Mouse (Mus musculus): ENCODE measurements around the gene Gm11549. TPM values are rescaled to one million over a fixed set of nuclear protein-coding genes. Genes with fewer than 3 reads are reported as not detected.
A peak's percentile ranks its signal among the peaks of the same experiment; 100 is the strongest.

The Gm11549 gene
- polyA plus RNA-seq (2012; rRNA removed) = 0.04 TPM in 1 of 2 replicates, not detected in the other

DNA sequence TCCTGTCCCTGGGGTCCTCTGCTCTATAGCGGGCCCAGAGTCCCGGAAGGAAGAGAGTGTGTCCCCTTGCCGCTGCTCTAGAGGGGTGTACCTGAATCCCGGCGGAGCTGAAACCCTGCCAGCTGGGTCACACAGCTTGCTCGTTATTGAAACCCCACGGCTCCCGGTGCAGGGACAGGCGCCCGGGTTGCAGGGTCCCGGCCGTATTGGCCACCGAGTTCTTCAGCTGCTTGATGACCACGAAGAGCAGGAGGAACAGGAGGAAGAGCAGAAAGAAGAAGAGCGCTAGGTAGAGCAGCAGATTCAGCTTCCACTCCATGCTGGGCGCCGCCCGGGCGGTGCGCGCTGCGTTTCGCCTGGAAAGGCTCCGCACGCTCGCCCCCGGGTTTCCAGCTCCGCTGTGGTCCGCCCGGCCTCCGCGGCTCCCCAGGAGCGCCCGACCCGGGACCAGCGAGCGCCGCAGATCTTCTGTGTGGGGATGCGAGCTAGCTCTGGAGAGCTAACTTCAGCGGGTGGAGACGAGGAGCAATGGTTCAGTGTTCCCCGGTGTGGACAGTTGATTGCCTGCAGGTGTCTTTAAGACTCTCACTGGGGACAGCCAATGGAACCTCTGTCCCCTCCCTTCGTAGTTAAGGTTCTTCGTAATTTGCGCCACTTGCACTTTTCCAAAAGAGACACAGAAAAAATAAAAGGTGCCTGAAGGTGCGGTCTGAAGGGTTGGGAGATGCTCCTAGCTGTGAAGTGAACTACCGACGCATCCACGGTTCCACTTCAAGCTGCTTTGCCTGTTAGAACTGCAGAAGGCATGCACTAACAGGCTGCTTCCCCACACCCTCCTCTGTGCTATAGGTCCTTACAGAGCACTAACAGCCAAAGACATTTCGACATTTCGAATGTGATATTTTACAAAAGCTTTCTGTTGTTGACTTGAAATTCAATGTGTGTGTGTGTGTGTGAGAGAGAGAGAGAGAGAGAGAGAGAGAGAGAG, at the start of gene Gm11549:
Gene Gm11549 (minus strand): TSS at position 741 of the 988 bp plus-strand sequence.
- H3K4me3 ChIP-seq (replicated peaks; ENCODE audit: extremely low read depth, low read depth, low read length) = no peak within 1 kb of the TSS
- DNase-seq = no peak
- TF ChIP-seq POLR2A (IDR thresholded peaks at IDR 0.05; ENCODE audit: borderline replicate concordance, extremely low read depth, low read depth, low read length) (no peak), CTCF (IDR thresholded peaks at IDR 0.05; ENCODE audit: insufficient read depth, low read length) (no peak)
- peaks cover 2% of the 10 kb centered on the region for H3K4me1 ChIP-seq (ENCODE audit: control insufficient read depth, insufficient read depth, low read length)
- WGBS = 2% methylated on average over 51 of the region's 51 CpGs

GRCm38 (mm10) chr3:36569836-36570235, 48.2 kb upstream of the Gm11549 start:
- WGBS = 75% methylated on average over 5 of the region's 5 CpGs
- H3K4me3 ChIP-seq (replicated peaks; ENCODE audit: extremely low read depth, low read depth, low read length) = no peak overlapping the region
- no peak for DNase-seq
- TF ChIP-seq POLR2A (IDR thresholded peaks at IDR 0.05; ENCODE audit: borderline replicate concordance, extremely low read depth, low read depth, low read length) (no peak), CTCF (IDR thresholded peaks at IDR 0.05; ENCODE audit: insufficient read depth, low read length) (no peak)
- H3K4me1 ChIP-seq (ENCODE audit: control insufficient read depth, insufficient read depth, low read length) = peaks cover 4% of the 10 kb centered on the region; the same call in 1 of the 2 replicates

- WGBS = 96% methylated on average over 3 of the region's 3 CpGs
- H3K4me3 ChIP-seq (replicated peaks; ENCODE audit: extremely low read depth, low read depth, low read length) = no peak overlapping the region
- TF ChIP-seq CTCF (IDR thresholded peaks at IDR 0.05; ENCODE audit: insufficient read depth, low read length) (no peak), POLR2A (IDR thresholded peaks at IDR 0.05; ENCODE audit: borderline replicate concordance, extremely low read depth, low read depth, low read length) (no peak)
- no peak for DNase-seq
- H3K4me1 ChIP-seq (ENCODE audit: control insufficient read depth, insufficient read depth, low read length) = no peaks in the 10 kb centered on the region
Measured at GRCm38 (mm10) chr3:36563666-36564065, 42.1 kb upstream of the Gm11549 start.

- TF ChIP-seq CTCF (IDR thresholded peaks at IDR 0.05; ENCODE audit: insufficient read depth, low read length) (no peak), POLR2A (IDR thresholded peaks at IDR 0.05; ENCODE audit: borderline replicate concordance, extremely low read depth, low read depth, low read length) (no peak)
- DNase-seq = no peak
- WGBS = 78% methylated on average over 4 of the region's 4 CpGs
- no peak overlapping the region for H3K4me3 ChIP-seq (replicated peaks; ENCODE audit: extremely low read depth, low read depth, low read length)
- H3K4me1 ChIP-seq (ENCODE audit: control insufficient read depth, insufficient read depth, low read length) = no peaks in the 10 kb centered on the region
Measured at GRCm38 (mm10) chr3:36559606-36560005, 38.0 kb upstream of the Gm11549 start.

- H3K4me1 ChIP-seq (ENCODE audit: control insufficient read depth, insufficient read depth, low read length) = peaks cover 3% of the 10 kb centered on the region; the same call in 1 of the 2 replicates
- 91% methylated on average over 1 of the region's 1 CpGs for WGBS
- no peak overlapping the region for H3K4me3 ChIP-seq (replicated peaks; ENCODE audit: extremely low read depth, low read depth, low read length)
- no peak for DNase-seq
- TF ChIP-seq CTCF (IDR thresholded peaks at IDR 0.05; ENCODE audit: insufficient read depth, low read length) (no peak), POLR2A (IDR thresholded peaks at IDR 0.05; ENCODE audit: borderline replicate concordance, extremely low read depth, low read depth, low read length) (no peak)
Measured at GRCm38 (mm10) chr3:36557601-36558000, 36.0 kb upstream of the Gm11549 start.

GRCm38 (mm10) chr3:36552406-36553047, 30.9 kb upstream of the Gm11549 start, which contains the start of gene Exosc9:
Gene Exosc9 (plus strand): TSS chr3:36552606.
- peak within 1 kb of the TSS; percentile 99 for H3K4me3 ChIP-seq (replicated peaks; ENCODE audit: extremely low read depth, low read depth, low read length)
- peaks cover 6% of the 10 kb centered on the region; the same call in 1 of the 2 replicates for H3K4me1 ChIP-seq (ENCODE audit: control insufficient read depth, insufficient read depth, low read length)
- under 1% methylated on average over 39 of the region's 39 CpGs for WGBS
- DNase-seq = peak; percentile 97
- TF ChIP-seq POLR2A (IDR thresholded peaks at IDR 0.05; ENCODE audit: borderline replicate concordance, extremely low read depth, low read depth, low read length) (peak; percentile 49; the same call in 1 of the 2 replicates), CTCF (IDR thresholded peaks at IDR 0.05; ENCODE audit: insufficient read depth, low read length) (no peak)

GRCm38 (mm10) chr3:36551851-36552384, 30.3 kb upstream of the Gm11549 start:
- 11% methylated on average over 12 of the region's 12 CpGs for WGBS
- peak overlapping the region; percentile 99 for H3K4me3 ChIP-seq (replicated peaks; ENCODE audit: extremely low read depth, low read depth, low read length)
- no peak for DNase-seq
- H3K4me1 ChIP-seq (ENCODE audit: control insufficient read depth, insufficient read depth, low read length) = peaks cover 6% of the 10 kb centered on the region; the same call in 1 of the 2 replicates
- no peak for TF ChIP-seq POLR2A (IDR thresholded peaks at IDR 0.05; ENCODE audit: borderline replicate concordance, extremely low read depth, low read depth, low read length)
- TF ChIP-seq CTCF (IDR thresholded peaks at IDR 0.05; ENCODE audit: insufficient read depth, low read length) = no peak

DNA sequence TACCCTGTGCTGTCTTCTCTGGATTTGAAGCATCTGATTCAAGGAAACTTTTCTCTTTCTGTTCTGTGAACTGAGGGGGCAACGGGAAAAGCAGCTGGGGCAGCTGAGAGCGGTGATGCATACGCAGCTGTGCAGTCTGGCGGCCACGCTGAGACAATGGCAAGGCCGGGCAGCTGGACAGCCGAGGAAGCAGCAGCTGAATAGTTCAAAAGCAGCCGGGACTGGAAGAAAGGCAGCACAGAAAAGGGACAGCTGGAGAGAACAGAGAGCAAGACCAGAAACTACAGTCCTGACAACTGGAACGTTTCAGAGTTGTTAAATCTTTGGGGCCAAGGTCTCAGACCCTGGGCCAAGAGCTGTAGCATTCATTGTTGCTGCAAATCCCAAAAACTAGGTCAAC, 29.7 kb upstream of the Gm11549 start:
- H3K4me3 ChIP-seq (replicated peaks; ENCODE audit: extremely low read depth, low read depth, low read length) = no peak overlapping the region
- no peak for TF ChIP-seq POLR2A (IDR thresholded peaks at IDR 0.05; ENCODE audit: borderline replicate concordance, extremely low read depth, low read depth, low read length)
- no peak for TF ChIP-seq CTCF (IDR thresholded peaks at IDR 0.05; ENCODE audit: insufficient read depth, low read length)
- 37% methylated on average over 9 of the region's 9 CpGs for WGBS
- H3K4me1 ChIP-seq (ENCODE audit: control insufficient read depth, insufficient read depth, low read length) = peaks cover 6% of the 10 kb centered on the region; the same call in 1 of the 2 replicates
- peak; percentile 10 for DNase-seq

DNA sequence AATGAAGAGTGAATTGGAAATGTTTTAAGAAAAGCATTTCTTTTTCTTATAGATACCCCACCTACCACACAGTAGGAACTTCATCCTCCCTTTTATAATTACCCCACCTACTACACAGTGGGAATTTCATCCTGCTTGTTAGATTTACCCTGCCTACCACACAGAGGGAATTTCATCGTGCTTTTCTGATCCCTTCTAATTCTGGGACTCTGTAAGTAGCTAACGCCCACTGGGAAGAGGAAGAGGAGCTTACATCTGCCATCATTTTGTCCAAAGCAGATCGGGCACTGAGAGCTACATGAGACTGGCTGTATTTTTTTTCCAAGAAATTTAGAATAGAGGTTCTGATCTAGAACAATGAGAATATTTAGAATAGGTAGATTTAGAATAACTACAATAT, 23.3 kb upstream of the Gm11549 start:
- Histone ChIP-seq H3K4me3 (replicated peaks; ENCODE audit: extremely low read depth, low read depth, low read length) (no peak overlapping the region), H3K4me1 (ENCODE audit: control insufficient read depth, insufficient read depth, low read length) (no peaks in the 10 kb centered on the region)
- WGBS = 79% methylated on average over 3 of the region's 3 CpGs
- TF ChIP-seq POLR2A (IDR thresholded peaks at IDR 0.05; ENCODE audit: borderline replicate concordance, extremely low read depth, low read depth, low read length) (no peak), CTCF (IDR thresholded peaks at IDR 0.05; ENCODE audit: insufficient read depth, low read length) (no peak)
- DNase-seq = no peak
